Mouse (Mus musculus): ENCODE measurements around the gene Sumo2. TPM values are rescaled to one million over a fixed set of nuclear protein-coding genes. Genes with fewer than 3 reads are reported as not detected.

The Sumo2 gene
- polyA plus RNA-seq, 1 experiment from 2014 or later, result 539 TPM

DNA sequence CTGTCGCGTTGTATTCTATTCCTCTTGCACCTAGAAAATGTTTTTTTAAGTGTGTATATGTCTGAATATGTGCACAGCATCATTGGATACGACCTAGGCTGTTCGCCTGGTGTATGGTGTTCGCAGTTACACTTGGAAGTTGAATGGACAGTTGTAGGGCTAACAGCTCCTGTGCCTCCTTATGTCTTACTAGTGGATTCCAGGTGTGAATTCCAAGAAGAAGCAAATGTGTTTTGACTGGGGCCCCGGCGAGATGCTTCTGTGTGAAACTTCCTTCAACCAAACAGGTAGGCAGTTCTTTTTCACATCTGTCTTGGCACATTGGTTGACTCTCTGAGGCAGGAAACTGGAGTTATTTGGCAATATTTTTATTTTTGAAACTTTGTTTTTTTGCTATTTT is 28.9 kb upstream of the Sumo2 start:
- TF ChIP-seq CTCF (IDR thresholded peaks at IDR 0.05; ENCODE audit: low read depth), result no peak
- no peak for TF ChIP-seq EP300 (optimal IDR thresholded peaks at IDR 0.05)
- peaks cover 6% of the 10 kb centered on the region; the same call in 1 of the 2 replicates for H3K36me3 ChIP-seq (ENCODE audit: control insufficient read depth, insufficient read depth, low read length)
- H3K4me2 ChIP-seq (replicated peaks; ENCODE audit: low read depth), result peak overlapping the region; percentile 67
- H3K9me3 ChIP-seq (ENCODE audit: control insufficient read depth, low read length), result no peaks in the 10 kb centered on the region
- no peak overlapping the region for H3K27ac ChIP-seq (replicated peaks)
- WGBS, result 12% methylated on average over 7 of the region's 7 CpGs
- ATAC-seq (ENCODE audit: low FRiP score, low TSS enrichment), result no peak
- no peaks in the 10 kb centered on the region for H3K27me3 ChIP-seq (ENCODE audit: control insufficient read depth, insufficient read depth, low read length)
- H3K9ac ChIP-seq (ENCODE audit: low read length), result peak overlapping the region; percentile 77
- H3K4me3 ChIP-seq (ENCODE audit: low read depth, low read length), result peak overlapping the region; percentile 76
- DNase-seq (ENCODE audit: low spot score), result no peak
- no peaks in the 10 kb centered on the region for H3K4me1 ChIP-seq (replicated peaks; ENCODE audit: control insufficient read depth, insufficient read depth)

DNA sequence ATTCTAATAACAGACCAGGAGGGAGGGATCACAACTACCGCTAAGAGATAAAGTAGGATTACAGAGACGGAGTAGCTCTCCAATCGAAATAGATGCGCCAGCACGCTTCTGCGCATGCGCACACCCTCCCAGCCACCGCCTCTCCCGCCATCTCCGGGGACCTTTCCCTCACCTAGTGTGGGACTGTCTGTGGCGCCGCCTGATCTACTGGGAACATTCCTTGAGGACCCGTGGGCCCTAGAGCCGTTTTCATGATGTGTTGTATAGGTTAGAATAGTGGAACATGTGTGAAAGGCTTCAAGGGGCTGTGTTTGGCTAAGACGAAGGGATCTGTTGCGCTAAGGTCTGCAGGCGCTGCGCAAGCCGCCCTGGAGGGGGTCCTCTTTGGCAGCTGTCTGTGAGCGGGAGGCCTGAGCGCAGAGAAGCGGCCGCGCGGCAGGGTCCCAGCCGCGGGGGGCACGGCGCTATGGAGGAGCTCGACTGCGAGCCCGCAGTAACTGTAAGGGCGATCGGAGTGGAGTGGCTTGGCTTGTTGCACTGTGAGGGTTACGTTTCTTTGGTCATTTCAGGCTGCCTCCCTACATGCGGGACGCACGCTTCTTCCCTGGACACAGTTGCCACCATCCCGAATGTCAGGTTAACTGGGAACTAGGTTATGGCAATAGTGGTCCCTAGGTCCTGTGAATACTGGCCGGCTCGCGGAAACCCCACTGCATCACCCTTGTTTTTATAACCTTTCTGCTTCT is 28.2 kb upstream of the Sumo2 start, which contains the start of gene Nup85:
TSS of gene Nup85 (plus strand) at position 371 of the 746 bp plus-strand sequence.
- H3K36me3 ChIP-seq (ENCODE audit: control insufficient read depth, insufficient read depth, low read length), result no peaks in the 10 kb centered on the region; the same call in 1 of the 2 replicates
- ATAC-seq (ENCODE audit: low FRiP score, low TSS enrichment), result peak; percentile 91
- peak within 1 kb of the TSS; percentile 82 for H3K27ac ChIP-seq (replicated peaks)
- WGBS, result under 1% methylated on average over 42 of the region's 42 CpGs
- peak within 1 kb of the TSS; percentile 76 for H3K4me3 ChIP-seq (ENCODE audit: low read depth, low read length)
- H3K9me3 ChIP-seq (ENCODE audit: control insufficient read depth, low read length), result no peaks in the 10 kb centered on the region
- TF ChIP-seq EP300 (optimal IDR thresholded peaks at IDR 0.05) (peak; percentile 98), CTCF (IDR thresholded peaks at IDR 0.05; ENCODE audit: low read depth) (peak; percentile 14; the same call in 1 of the 2 replicates)
- peak within 1 kb of the TSS; percentile 67 for H3K4me2 ChIP-seq (replicated peaks; ENCODE audit: low read depth)
- DNase-seq (ENCODE audit: low spot score), result peak; percentile 95
- H3K27me3 ChIP-seq (ENCODE audit: control insufficient read depth, insufficient read depth, low read length), result no peaks in the 10 kb centered on the region
- peak within 1 kb of the TSS; percentile 77 for H3K9ac ChIP-seq (ENCODE audit: low read length)
- no peaks in the 10 kb centered on the region for H3K4me1 ChIP-seq (replicated peaks; ENCODE audit: control insufficient read depth, insufficient read depth)

DNA sequence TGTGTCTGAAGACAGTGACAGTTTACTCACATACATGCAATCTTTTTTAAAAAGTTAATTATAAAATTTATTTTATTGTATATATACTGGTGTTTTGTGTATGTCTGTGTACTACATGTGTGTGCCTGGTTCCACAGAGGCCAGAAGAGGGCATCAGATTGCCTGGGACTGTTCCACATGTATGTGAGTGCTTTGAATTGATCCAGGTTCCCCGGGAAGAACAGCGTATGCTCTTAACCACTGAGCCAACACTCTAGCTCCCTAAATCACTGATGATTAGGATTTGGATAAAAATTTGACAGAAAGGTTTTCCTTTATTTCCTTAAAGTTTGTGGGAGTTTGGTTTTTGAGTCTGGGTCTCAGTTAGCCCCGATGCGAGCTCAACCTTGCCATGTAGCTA is 27.3 kb upstream of the Sumo2 start:
- Histone ChIP-seq H3K27me3 (ENCODE audit: control insufficient read depth, insufficient read depth, low read length) (no peaks in the 10 kb centered on the region), H3K4me2 (replicated peaks; ENCODE audit: low read depth) (peak overlapping the region; percentile 67), H3K4me1 (replicated peaks; ENCODE audit: control insufficient read depth, insufficient read depth) (no peaks in the 10 kb centered on the region), H3K27ac (replicated peaks) (no peak overlapping the region), H3K36me3 (ENCODE audit: control insufficient read depth, insufficient read depth, low read length) (no peaks in the 10 kb centered on the region; the same call in 1 of the 2 replicates), H3K4me3 (ENCODE audit: low read depth, low read length) (peak overlapping the region; percentile 76), H3K9me3 (ENCODE audit: control insufficient read depth, low read length) (no peaks in the 10 kb centered on the region), H3K9ac (ENCODE audit: low read length) (peak overlapping the region; percentile 77; the same call in 1 of the 2 replicates)
- TF ChIP-seq EP300 (optimal IDR thresholded peaks at IDR 0.05), result no peak
- TF ChIP-seq CTCF (IDR thresholded peaks at IDR 0.05; ENCODE audit: low read depth), result peak; percentile 37; the same call in 1 of the 2 replicates
- WGBS, result 46% methylated on average over 4 of the region's 4 CpGs
- ATAC-seq (ENCODE audit: low FRiP score, low TSS enrichment) (no peak), DNase-seq (ENCODE audit: low spot score) (no peak)

DNA sequence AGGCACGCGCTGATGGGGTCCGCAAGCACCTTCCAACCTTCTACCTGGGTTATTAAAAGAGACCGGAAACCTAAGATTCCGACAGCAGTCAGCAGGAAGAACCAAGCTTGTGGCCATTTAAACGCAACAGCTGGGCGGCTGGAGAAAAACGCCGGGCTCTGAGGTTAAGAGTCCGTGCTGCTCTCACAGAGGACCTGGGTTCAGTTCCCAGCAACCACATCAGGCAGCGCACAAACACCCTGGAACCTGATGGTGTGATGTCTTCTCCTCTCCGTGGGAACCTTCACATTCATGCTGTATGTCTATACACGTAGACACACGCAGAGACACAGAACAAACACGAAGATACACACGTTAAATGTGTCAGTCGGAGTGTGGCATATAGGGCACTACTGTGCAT is 19.6 kb upstream of the Sumo2 start:
- no peak overlapping the region for H3K4me2 ChIP-seq (replicated peaks; ENCODE audit: low read depth)
- TF ChIP-seq EP300 (optimal IDR thresholded peaks at IDR 0.05) (no peak), CTCF (IDR thresholded peaks at IDR 0.05; ENCODE audit: low read depth) (no peak)
- WGBS, result 72% methylated on average over 17 of the region's 17 CpGs

DNA sequence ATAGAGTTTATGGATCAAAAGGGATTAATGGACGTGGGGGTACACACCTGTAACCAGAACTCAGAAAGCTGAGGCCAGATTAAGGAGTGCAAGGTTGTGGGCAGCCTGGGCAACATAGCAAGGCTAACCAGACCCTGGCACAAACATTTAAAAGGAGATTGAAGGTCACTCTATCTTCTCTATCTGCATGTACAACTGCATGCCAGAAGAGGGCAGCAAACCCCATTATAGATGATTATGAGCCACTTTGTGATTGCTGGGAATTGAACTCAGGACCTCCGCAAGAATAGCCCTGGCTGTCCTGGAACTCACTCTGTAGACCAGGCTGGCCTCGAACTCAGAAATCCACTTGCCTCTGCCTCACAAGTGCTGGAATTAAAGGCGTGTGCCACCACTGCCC is 16.7 kb upstream of the Sumo2 start:
- H3K9ac ChIP-seq (ENCODE audit: low read length), result no peak overlapping the region
- no peaks in the 10 kb centered on the region for H3K9me3 ChIP-seq (ENCODE audit: control insufficient read depth, low read length)
- no peak overlapping the region for H3K27ac ChIP-seq (replicated peaks)
- no peak overlapping the region for H3K4me3 ChIP-seq (ENCODE audit: low read depth, low read length)
- ATAC-seq (ENCODE audit: low FRiP score, low TSS enrichment), result no peak
- DNase-seq (ENCODE audit: low spot score), result no peak
- H3K4me1 ChIP-seq (replicated peaks; ENCODE audit: control insufficient read depth, insufficient read depth), result no peaks in the 10 kb centered on the region
- TF ChIP-seq CTCF (IDR thresholded peaks at IDR 0.05; ENCODE audit: low read depth), result peak; percentile 64
- no peak for TF ChIP-seq EP300 (optimal IDR thresholded peaks at IDR 0.05)
- H3K36me3 ChIP-seq (ENCODE audit: control insufficient read depth, insufficient read depth, low read length), result no peaks in the 10 kb centered on the region
- H3K27me3 ChIP-seq (ENCODE audit: control insufficient read depth, insufficient read depth, low read length), result no peaks in the 10 kb centered on the region
- WGBS, result 65% methylated on average over 4 of the region's 4 CpGs
- no peak overlapping the region for H3K4me2 ChIP-seq (replicated peaks; ENCODE audit: low read depth)

More for the DNA sequence above, 19.6 kb upstream of the Sumo2 start:
- Histone ChIP-seq H3K36me3 (ENCODE audit: control insufficient read depth, insufficient read depth, low read length) (no peaks in the 10 kb centered on the region), H3K9me3 (ENCODE audit: control insufficient read depth, low read length) (no peaks in the 10 kb centered on the region), H3K27ac (replicated peaks) (no peak overlapping the region), H3K9ac (ENCODE audit: low read length) (no peak overlapping the region), H3K4me1 (replicated peaks; ENCODE audit: control insufficient read depth, insufficient read depth) (no peaks in the 10 kb centered on the region), H3K27me3 (ENCODE audit: control insufficient read depth, insufficient read depth, low read length) (no peaks in the 10 kb centered on the region), H3K4me3 (ENCODE audit: low read depth, low read length) (no peak overlapping the region)
- DNase-seq (ENCODE audit: low spot score) (no peak), ATAC-seq (ENCODE audit: low FRiP score, low TSS enrichment) (no peak)

GRCm38 (mm10) chr11:115543571-115543970 is 7.5 kb upstream of the Sumo2 start:
- no peak overlapping the region for H3K4me3 ChIP-seq (ENCODE audit: low read depth, low read length)
- no peaks in the 10 kb centered on the region for H3K9me3 ChIP-seq (ENCODE audit: control insufficient read depth, low read length)
- no peak overlapping the region for H3K4me2 ChIP-seq (replicated peaks; ENCODE audit: low read depth)
- no peak overlapping the region for H3K9ac ChIP-seq (ENCODE audit: low read length)
- TF ChIP-seq EP300 (optimal IDR thresholded peaks at IDR 0.05) (no peak), CTCF (IDR thresholded peaks at IDR 0.05; ENCODE audit: low read depth) (no peak)
- no peaks in the 10 kb centered on the region for H3K36me3 ChIP-seq (ENCODE audit: control insufficient read depth, insufficient read depth, low read length)
- no peak overlapping the region for H3K27ac ChIP-seq (replicated peaks)
- WGBS, result 51% methylated on average over 4 of the region's 4 CpGs
- no peaks in the 10 kb centered on the region for H3K4me1 ChIP-seq (replicated peaks; ENCODE audit: control insufficient read depth, insufficient read depth)
- no peak for ATAC-seq (ENCODE audit: low FRiP score, low TSS enrichment)
- no peaks in the 10 kb centered on the region for H3K27me3 ChIP-seq (ENCODE audit: control insufficient read depth, insufficient read depth, low read length)
- no peak for DNase-seq (ENCODE audit: low spot score)
